Mouse (Mus musculus) activated CD4-positive, CD25-positive, alpha-beta regulatory T cell (primary cell): Measurements from ENCODE around the gene Atg16l1. TPM values are rescaled to one million over a fixed set of nuclear protein-coding genes. Genes with fewer than 3 reads are reported as not detected.

Experiments used
- polyA plus RNA-seq, 2 experiments: library from polyadenylated mRNA; unstranded; fragments of 100-300 nt; shearing (Covaris generic); gene quantifications; one replicate each; pipeline ENCODE4 v1.2.1; 2017

The Atg16l1 gene
- 10 to 100 TPM; 40.1 to 42.1 TPM for polyA plus RNA-seq

GRCm38 (mm10) chr1:87755641-87756470 is at the start of gene Atg16l1:
TSS of gene Atg16l1 (plus strand) at chr1:87755870.

GRCm38 (mm10) chr1:87803576-87803975 is 47.9 kb downstream of the Atg16l1 start, which contains the start of gene Sag:
TSS of gene Sag (plus strand) at chr1:87803680.

Other genes starting within 250 kb of the Atg16l1 start
- gene Neu2, start 246.0 kb upstream of the Atg16l1 start, polyA plus RNA-seq = under 1 TPM in 1 of 2 experiments, not detected in 1; 0.22 TPM
- not detected for gene Ngef, start 182.0 kb upstream of the Atg16l1 start, polyA plus RNA-seq
- gene Inpp5d, start 135.6 kb upstream of the Atg16l1 start, polyA plus RNA-seq = 100 to 1,000 TPM; 117 to 196 TPM
- gene Sag, start 47.8 kb downstream of the Atg16l1 start, polyA plus RNA-seq = 1 to 10 TPM; 2.7 to 5.0 TPM
- gene Dgkd, start 97.4 kb downstream of the Atg16l1 start, polyA plus RNA-seq = 10 to 100 TPM; 88.6 to 94.2 TPM